Mouse (Mus musculus) heart, adult 2 months (tissue): ENCODE results near the gene Sec24d.

Experiments used
- CTCF ChIP-seq: fragments of 200-600 bp; IDR thresholded peaks from 2 replicates; pipeline ENCODE4 v1.8.1; 2022; ENCODE audit warnings: antibody characterized with exemption, mild to moderate bottlenecking, moderate library complexity
- EP300 ChIP-seq: fragments of 200-500 bp; IDR thresholded peaks from 2 replicates; pipeline ENCODE4 v1.6.1; 2011; ENCODE audit warnings: low read depth, low read length, control low read depth; ENCODE audit not compliant: insufficient read depth
- POLR2A ChIP-seq: fragments of 200-500 bp; IDR thresholded peaks from 2 replicates; pipeline ENCODE4 v1.6.1; 2011; ENCODE audit warnings: mild to moderate bottlenecking, low read depth, low read length, control low read depth; ENCODE audit not compliant: insufficient read depth

GRCm38 (mm10) chr3:123322147-123322546 is 54.9 kb downstream of the Sec24d start:
- TF ChIP-seq POLR2A: no peak
- TF ChIP-seq CTCF: peak; percentile 81
- TF ChIP-seq EP300: no peak
